Mouse (Mus musculus): ENCODE results near the gene Prrg2.
A peak's percentile ranks its signal among the peaks of the same experiment; 100 is the strongest.

The Prrg2 gene

DNA sequence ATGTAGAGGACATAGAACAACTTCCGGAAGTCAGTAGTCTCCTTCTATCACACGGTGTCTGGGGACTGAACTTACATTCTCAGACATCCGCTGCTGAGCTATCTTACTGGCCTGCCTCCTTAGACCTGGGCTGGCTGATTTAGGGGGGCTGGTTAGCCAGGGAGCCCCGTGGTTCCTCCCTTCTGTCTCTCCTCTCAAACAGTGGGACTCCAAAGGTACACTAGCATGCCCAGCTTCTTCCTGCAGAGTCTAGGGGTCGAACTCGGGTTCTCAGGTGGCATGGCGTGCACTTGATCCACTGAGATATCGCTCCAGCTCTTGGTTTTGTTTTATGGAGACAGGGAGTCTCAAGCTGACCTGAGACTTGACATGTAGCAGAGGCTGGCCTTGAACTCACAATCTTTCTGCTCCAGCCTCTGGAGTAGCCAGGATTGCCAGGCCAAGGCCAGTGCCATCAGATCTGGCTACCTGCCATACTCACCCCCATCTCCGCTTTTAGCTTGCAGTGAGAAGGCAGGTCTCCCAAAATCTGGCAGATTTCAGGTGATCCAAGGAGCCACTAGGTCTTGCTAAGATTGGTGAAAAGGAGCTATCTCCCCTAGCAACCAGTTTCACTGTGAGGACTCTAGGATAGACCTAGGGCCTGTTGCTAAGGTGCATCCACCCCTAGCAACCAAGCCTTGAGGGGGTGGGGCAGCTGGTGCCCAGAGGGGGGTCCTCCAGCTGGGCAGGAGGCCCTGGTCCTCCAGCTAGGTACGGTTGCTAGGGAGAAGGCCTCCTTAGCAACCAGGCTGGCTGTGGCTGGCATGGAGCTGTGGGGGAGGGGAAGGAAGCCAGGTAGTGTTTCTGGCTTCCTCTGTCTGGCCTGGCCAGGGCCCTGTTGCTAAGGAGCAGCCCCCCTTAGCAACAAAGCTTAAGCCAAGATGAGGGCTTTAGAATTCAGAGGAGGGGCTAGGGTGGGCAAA lies 3.6 kb downstream of the Prrg2 start:
- no peak for DNase-seq (ENCODE audit: low read depth)

DNA sequence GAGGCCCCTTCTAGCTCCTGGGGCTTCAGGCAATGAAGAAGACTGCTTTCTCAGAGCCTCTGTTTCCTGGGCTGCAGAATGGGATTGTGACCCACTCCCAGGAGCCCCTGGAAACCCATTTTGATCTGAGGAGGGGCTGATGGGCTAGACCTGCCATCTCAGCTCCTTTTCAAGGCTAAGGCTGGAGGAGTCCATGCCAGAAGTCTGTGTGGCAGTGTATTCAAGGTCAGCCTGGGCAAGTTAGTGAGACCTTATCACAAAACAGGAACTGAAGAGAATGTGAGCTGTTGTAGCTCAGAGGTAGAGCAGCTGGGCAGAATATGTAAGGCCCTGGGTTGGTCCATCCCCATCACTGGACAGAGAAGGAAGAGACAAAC lies 5.5 kb downstream of the Prrg2 start:
- no peak for DNase-seq (ENCODE audit: low read depth)

DNA sequence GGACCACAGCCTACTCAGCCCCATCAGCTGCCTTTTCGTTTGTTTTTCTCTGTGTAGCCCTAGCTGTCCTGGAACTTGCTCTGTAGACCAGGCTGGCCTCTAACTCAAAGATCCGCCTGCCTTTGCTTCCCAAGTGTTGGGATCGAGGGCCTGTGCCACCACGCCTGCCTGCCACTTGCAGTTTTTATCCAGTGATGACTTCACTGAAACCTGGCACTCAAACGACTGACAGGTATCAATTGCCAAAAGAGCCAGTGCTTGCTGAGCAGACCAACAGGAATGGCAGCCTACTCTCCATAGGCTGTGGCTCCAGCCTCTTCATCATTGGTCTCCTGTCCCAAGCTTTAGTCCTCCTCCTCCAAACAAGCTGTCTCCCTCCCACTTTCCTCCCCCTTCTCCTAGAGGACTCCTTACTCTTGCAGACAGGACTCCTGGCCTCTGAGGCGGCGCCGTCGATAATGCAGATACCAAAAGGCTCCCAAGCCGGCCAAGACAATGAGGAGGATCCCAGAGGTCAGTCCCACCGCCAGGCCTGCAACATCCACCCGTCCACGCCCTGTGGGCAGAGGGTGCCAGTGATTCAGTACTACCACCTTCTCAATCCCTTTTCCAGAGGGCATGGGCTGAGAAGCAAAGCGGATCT lies 6.0 kb downstream of the Prrg2 start:
- DNase-seq (ENCODE audit: low read depth) = no peak

GRCm38 (mm10) chr7:45053931-45054510 lies 8.5 kb downstream of the Prrg2 start:
- DNase-seq (ENCODE audit: low read depth) = peak; percentile 96

DNA sequence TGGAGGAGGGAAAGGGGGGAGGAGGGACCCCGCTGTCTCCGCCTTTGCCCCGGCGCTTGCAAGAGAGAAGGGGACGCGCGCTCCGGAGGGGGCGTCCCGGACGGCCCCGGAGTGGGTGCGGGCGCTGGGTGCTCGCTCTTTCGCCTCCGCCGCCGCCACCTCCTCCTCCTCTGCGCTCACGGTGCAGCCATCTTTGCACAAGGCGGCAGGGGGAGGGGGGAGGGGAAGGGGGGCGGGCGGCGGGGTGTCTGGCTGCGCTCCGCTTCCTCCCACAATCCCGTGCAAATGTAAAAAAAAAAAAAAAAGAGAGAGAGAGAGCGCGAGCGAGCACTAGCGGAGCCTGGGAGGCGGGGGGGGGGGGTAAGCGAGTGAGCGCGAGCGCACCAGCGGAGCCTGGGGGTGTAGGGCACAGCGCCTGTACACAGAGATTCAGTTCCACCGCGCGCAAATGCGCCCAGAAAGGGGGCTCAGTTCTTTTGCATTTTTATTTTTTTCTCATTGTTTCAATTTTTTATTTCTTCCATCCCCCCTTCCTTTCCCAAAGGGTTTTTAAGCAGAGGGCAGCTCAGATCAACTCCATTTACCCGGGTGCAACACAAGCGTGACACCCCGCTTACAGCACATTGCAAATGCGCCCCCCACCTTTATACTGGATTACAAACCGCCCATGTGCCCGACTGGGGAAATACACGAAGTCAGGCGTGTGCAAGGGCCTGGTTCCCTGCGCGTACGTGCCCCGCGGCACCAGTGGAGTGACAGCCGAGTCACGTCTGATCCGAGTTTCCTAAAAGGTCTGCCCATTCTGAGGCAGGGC lies 9.2 kb downstream of the Prrg2 start:
- no peak for DNase-seq (ENCODE audit: low read depth)

DNA sequence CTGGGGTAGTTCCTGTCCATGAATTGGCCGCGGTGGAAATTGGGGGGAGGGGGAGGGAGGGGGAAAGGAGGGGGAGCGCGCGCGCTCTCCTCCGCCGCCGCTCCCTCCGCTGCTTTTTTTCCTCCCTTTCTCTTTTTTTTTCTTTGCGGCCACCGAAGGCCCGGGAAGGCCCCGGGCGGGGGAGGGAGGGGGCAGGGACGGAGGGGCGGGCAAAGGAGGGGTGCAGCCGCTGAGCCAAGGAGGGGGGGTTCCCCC lies 9.7 kb downstream of the Prrg2 start, which contains the start of gene Prr12:
Gene Prr12, minus strand, starts transcription at position 20 of the 255 bp plus-strand sequence.
- no peak for DNase-seq (ENCODE audit: low read depth)

GRCm38 (mm10) chr7:45052181-45052861 lies 10.2 kb downstream of the Prrg2 start:
- DNase-seq (ENCODE audit: low read depth) = no peak

- no peak for DNase-seq (ENCODE audit: low read depth)
Measured at GRCm38 (mm10) chr7:45051601-45051974, 10.9 kb downstream of the Prrg2 start.

DNA sequence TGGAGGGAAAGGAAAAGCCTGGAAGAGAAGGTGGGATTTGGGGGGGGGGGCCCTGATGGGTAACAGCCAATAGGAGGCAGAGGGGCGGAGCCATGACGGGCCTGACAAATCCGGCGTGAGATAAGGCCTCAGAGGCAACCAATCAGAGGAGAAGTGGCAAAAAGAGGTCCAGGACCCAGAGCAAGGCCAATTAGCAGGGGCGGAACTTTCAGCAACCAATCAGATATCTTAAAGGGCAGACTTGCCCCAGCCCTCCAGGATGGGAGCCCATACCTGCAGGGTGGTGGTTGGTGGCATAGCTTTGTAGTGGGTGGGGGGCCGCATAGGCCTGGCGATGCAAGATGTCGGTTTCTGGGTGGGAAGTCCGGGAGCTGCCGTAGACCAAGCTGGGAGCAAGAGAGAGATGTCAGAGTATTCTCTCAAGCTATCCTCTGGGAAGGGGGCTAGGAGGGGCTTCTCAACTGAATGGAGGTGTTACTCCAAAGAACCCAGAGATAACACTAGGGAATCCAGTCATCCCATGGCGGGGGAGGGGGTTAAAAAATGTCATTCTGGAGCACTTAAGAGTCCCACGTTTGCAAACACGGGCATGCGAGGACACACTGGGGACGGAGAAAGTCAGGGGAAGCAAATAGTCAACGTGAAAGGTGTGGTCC lies 11.4 kb downstream of the Prrg2 start:
- DNase-seq (ENCODE audit: low read depth) = peak; percentile 57

- no peak for DNase-seq (ENCODE audit: low read depth)
Measured at GRCm38 (mm10) chr7:45048923-45049657, 13.4 kb downstream of the Prrg2 start.

DNA sequence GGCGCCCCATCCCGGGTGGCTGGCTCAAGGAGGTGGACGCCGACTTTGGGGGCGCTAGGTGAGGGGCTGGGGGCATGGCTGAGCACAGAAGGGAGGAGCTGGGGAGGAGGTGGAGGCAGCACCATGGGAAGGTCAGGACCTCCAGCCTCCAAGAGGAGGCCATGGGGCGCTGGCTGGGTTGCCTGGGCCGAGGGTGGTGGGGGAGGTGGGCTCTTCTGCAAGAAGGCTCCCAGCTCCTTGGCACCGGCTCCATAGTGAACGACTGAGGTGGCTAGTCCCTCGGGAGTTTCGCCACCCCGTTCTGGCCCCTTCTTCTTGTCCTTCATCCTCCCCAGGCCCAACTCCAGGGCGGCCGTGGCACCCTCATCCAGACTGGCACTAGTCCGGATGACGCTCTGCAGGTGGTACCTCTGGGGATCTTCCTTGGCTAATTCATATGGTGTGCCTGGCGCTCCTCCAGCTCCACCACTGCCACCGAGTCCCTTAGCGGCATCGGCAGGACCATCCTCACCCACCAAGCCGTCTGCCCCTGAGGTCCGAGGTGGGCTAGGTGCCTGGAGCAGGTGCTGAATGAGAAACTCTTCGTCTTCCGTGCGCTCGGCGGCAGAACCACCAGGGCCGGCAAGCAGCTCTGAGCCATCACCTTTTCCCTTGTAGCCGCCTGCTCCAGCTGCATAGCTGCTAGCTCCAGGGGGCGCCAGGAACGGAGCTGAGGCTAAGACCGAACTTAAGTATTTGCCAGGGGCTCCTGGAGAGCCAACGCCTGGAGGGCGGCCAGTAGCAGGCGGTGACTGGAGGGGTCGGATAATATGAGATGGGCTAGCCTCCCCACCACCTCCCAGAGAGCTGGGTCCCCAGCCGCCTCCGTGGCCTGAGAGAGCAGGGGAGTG lies 14.2 kb downstream of the Prrg2 start:
- no peak for DNase-seq (ENCODE audit: low read depth)

- DNase-seq (ENCODE audit: low read depth) = no peak
Measured at GRCm38 (mm10) chr7:45047491-45047890, 15.0 kb downstream of the Prrg2 start.

- no peak for DNase-seq (ENCODE audit: low read depth)
Measured at GRCm38 (mm10) chr7:45046853-45047350, 15.6 kb downstream of the Prrg2 start.

GRCm38 (mm10) chr7:45045741-45046140 lies 16.7 kb downstream of the Prrg2 start:
- no peak for DNase-seq (ENCODE audit: low read depth)

DNA sequence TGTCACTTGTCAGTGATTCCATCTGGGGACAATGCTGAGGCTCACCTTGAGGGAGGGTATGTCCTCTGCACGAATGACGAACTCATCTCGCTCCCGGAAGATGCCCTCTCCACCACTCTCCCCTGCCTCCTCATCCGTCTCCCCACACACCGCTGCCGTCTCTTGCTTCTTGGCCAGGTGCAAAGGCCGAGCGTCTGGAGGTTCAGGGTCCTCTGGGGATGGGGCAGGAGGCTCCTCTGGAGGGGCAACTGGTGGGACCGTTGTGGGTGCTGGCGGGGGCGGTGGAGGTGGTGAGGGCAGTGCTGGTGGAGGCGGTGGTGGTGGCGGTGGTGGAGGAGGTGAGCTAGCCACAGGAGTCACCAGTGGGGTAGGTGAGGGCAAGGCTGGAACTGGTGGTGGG lies 19.2 kb downstream of the Prrg2 start:
- DNase-seq (ENCODE audit: low read depth) = no peak

- no peak for DNase-seq (ENCODE audit: low read depth)
Measured at GRCm38 (mm10) chr7:45040851-45041250, 21.6 kb downstream of the Prrg2 start.

- no peak for DNase-seq (ENCODE audit: low read depth)
Measured at GRCm38 (mm10) chr7:45038411-45038810, 24.1 kb downstream of the Prrg2 start.

DNA sequence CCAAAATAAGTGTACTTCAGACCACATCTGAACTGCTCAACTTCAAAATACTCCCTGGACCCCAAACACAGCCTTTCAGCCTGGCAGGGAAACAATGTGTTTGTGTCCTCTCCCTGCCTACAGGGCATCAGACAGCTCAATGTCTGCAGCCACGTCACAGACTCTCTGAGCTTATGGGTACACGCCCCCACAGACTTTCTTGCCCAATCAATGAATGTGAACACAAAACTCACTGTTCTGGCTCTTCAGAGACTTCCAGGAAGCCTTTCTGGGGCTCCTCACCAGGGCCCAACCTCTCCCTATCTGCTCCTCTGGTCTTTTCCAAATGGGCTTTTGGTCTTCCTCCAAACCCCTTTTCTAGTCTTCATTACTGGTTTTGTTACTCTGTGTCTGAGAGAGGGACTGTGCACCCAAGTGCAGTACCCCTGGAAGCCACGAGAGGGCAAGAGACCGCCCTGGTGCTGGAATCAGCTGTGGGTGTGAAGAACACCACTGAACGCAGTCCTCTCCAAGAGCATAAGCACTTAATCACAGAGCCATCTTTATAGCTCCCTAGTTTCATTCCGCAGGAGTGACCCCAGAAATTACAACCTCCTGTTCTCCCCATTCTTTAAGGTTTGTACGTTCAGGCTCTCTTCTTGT lies 24.6 kb downstream of the Prrg2 start:
- no peak for DNase-seq (ENCODE audit: low read depth)

DNA sequence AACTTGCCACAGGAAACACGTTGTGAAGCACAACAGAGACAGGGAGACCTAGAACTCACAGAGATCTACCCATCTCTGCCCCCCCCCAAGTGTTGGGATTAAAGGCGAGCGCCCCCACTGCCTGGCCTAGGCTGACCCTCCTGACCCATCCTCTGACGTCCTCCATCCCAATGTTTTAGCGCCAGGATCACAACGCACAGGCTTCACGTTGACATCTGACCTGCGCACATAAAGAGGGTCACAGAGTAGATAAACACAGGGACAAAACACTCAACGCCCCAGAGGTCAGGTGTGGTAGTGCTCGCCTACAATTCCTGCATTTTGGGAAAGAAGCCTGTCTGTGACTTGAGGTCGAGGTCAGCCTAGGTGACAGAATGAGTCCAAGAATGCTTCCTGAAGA lies 25.8 kb downstream of the Prrg2 start:
- no peak for DNase-seq (ENCODE audit: low read depth)
